Mouse (Mus musculus) lung, postnatal 36 days (tissue): ENCODE results near the gene Arrdc2.

Experiments used
- DNase-seq: peaks from one replicate; pipeline ENCODE4 v3.0.0; 2022; ENCODE audit warnings: mixed read lengths

The Arrdc2 gene

DNA sequence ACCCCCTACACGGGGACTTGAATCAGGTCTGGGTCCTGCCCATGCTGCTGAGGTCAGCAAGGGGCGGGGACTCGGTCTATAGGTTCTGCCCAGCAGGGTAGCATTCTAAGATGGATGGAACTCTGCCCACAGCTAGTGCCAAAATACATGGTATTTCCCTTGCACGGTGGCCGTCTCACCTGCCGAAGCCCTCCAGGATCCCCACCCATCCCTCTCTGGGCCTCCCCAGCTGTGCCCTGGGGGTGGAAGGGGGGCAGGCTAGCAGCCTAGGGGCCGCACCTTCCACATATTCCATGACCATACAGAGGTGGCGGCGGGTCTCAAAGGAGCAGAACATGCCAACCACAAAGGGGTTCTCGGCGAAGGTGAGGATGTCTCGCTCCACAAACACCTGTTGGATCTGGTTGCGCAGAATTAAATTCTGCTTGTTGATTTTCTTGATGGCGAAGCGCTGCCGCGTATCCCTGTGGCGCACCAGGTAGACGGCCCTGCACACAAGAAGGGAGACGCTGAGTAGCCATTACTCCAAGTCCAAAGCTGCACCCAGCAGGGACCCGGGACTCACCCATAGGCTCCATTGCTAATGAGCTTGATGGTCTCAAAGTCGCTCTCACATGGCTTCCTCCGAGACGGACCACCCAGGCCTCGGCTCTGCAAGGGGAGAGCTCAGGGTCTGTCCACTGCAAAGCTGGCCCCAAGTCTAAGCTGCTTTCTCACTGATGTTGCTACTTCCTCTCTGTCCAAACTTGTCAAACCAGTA lies 53.0 kb downstream of the Arrdc2 start:
- DNase-seq, result no peak
